Mouse (Mus musculus) MEL (cell line): ENCODE measurements around the gene Atg5.
A peak's percentile ranks its signal among the peaks of the same experiment; 100 is the strongest.

Experiments used
- BHLHE40 ChIP-seq: IDR thresholded peaks from 2 replicates; pipeline ENCODE4 v1.6.1; 2012; ENCODE audit warnings: low read depth, mild to moderate bottlenecking, inconsistent platforms, low read length, improper control_type of control experiment, borderline replicate concordance
- CTCF ChIP-seq, 3 experiments: IDR thresholded peaks in 2 of 3; conservative IDR thresholded peaks in 1 of 3; 2 replicates each; pipeline ENCODE4 v1.5.1; 2011 to 2012; ENCODE audit warnings: low read length in 3 of 3, low read depth in 2 of 3, mild to moderate bottlenecking in 2 of 3, improper control_type of control experiment in 1 of 3, inconsistent platforms in 1 of 3, mixed read lengths in 1 of 3, moderate library complexity in 1 of 3; ENCODE audit not compliant: control insufficient read depth in 1 of 3, insufficient read depth in 1 of 3, poor library complexity in 1 of 3, severe bottlenecking in 1 of 3
- GATA1 ChIP-seq: IDR thresholded peaks from 2 replicates; pipeline ENCODE4 v1.6.1; 2011; ENCODE audit warnings: low read depth, low read length, improper control_type of control experiment
- MAFK ChIP-seq: IDR thresholded peaks from 2 replicates; pipeline ENCODE4 v1.6.1; 2011; ENCODE audit warnings: low read depth, mild to moderate bottlenecking, low read length, improper control_type of control experiment, borderline replicate concordance
- MAX ChIP-seq: IDR thresholded peaks from 2 replicates; pipeline ENCODE4 v1.6.1; 2011; ENCODE audit warnings: low read length, improper control_type of control experiment
- POLR2A ChIP-seq, 2 experiments: IDR thresholded peaks; 2 replicates each; pipeline ENCODE4 v1.6.1; 2011 to 2012; ENCODE audit warnings: low read length in 2 of 2, mild to moderate bottlenecking in 2 of 2, control low read depth in 1 of 2, improper control_type of control experiment in 1 of 2, low read depth in 1 of 2, moderate library complexity in 1 of 2; ENCODE audit not compliant: control insufficient read depth in 1 of 2, insufficient read depth in 1 of 2, poor library complexity in 1 of 2
- RAD21 ChIP-seq: IDR thresholded peaks from 2 replicates; pipeline ENCODE4 v1.6.1; 2011; ENCODE audit warnings: mild to moderate bottlenecking, low read depth, low read length, improper control_type of control experiment
- TCF12 ChIP-seq: IDR thresholded peaks from 2 replicates; pipeline ENCODE4 v1.6.1; 2014; ENCODE audit warnings: low read depth, mild to moderate bottlenecking, inconsistent platforms, low read length, improper control_type of control experiment, moderate library complexity
- UBTF ChIP-seq: IDR thresholded peaks from 2 replicates; pipeline ENCODE4 v1.6.1; 2012; ENCODE audit warnings: low read depth, mild to moderate bottlenecking, inconsistent platforms, low read length, improper control_type of control experiment, moderate library complexity, borderline replicate concordance; ENCODE audit not compliant: insufficient read depth
- USF1 ChIP-seq: IDR thresholded peaks from 2 replicates; pipeline ENCODE4 v1.6.1; 2014; ENCODE audit warnings: low read depth, mild to moderate bottlenecking, inconsistent platforms, low read length, improper control_type of control experiment, moderate library complexity
- ZC3H11A ChIP-seq: IDR thresholded peaks from 2 replicates; pipeline ENCODE4 v1.6.1; 2012; ENCODE audit warnings: low read depth, mild to moderate bottlenecking, inconsistent platforms, low read length, improper control_type of control experiment

DNA sequence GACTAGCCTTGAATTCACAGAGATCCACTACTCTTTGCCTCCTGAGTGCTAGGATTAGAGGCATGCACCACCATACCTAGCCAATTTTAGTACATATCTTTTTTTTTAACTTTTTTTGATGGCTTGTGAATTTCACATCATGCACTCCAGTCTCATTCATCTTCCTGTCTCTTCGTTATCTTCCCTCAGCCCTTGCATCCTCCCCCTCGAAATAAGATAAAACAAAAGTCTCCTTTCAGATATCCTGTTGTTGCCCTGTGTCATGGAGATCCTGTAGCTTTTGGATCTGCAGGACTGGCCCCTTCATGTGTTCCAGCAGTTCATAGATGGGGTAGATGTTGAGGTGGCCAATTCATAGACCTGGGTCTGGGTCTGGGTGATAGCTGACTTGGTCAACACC, 106.5 kb downstream of the Atg5 start:
- TF ChIP-seq CTCF (IDR thresholded peaks at IDR 0.05 in 2 of 3, conservative IDR thresholded peaks at IDR 0.05 in 1 of 3; ENCODE audit: control insufficient read depth in 1 of 3, insufficient read depth in 1 of 3, low read depth in 2 of 3, low read length in 3 of 3, poor library complexity in 1 of 3, severe bottlenecking in 1 of 3) = no peak
- no peak for TF ChIP-seq ZC3H11A
- no peak for TF ChIP-seq POLR2A (IDR thresholded peaks at IDR 0.05; ENCODE audit: control insufficient read depth in 1 of 2, insufficient read depth in 1 of 2, low read depth in 1 of 2, low read length in 2 of 2, poor library complexity in 1 of 2)
- peak; percentile 64; the same call in 1 of the 2 replicates for TF ChIP-seq TCF12
- no peak for TF ChIP-seq MAX
- TF ChIP-seq GATA1 = peak; percentile 67
- TF ChIP-seq USF1 = no peak
- no peak for TF ChIP-seq RAD21
- no peak for TF ChIP-seq MAFK
- TF ChIP-seq UBTF = no peak
- TF ChIP-seq BHLHE40 = no peak
